Mouse (Mus musculus): Measurements from ENCODE around the gene Rcsd1. TPM values are rescaled to one million over a fixed set of nuclear protein-coding genes. Genes with fewer than 3 reads are reported as not detected.

Rcsd1 gene
- total and polyA plus RNA-seq, 3 experiments: 22.7 to 81.1 (median 35.7) TPM

- no peaks in the 10 kb centered on the region for H3K9me3 ChIP-seq (replicated peaks; ENCODE audit: low read length)
- no peak overlapping the region for H3K4me2 ChIP-seq (ENCODE audit: insufficient read depth, low read depth, poor library complexity, severe bottlenecking)
- H3K36me3 ChIP-seq (replicated peaks in 1 of 2; ENCODE audit: control insufficient read depth in 1 of 2, insufficient read depth in 1 of 2, low read length in 1 of 2): no peaks in the 10 kb centered on the region
- in situ Hi-C loops (cut with MboI; ENCODE audit: low pct_ligation_motif_present, low pct_unique_long_range_greater_than_20kb, low sequenced_read_pairs): loop anchor here (5.0 kb wide), 2 partner anchors 77 to 157 kb away; no protein-coding TSS in a partner anchor
- no peaks in the 10 kb centered on the region for H3K79me2 ChIP-seq (replicated peaks; ENCODE audit: control insufficient read depth, extremely low read depth, insufficient read depth, poor library complexity, severe bottlenecking)
- H3K4me3 ChIP-seq (replicated peaks in 1 of 3; ENCODE audit: low read depth in 2 of 3, low read length in 2 of 3, poor library complexity in 1 of 3): no peak overlapping the region
- no peaks in the 10 kb centered on the region for H3K27me3 ChIP-seq (replicated peaks)
- H3K9ac ChIP-seq (ENCODE audit: insufficient read depth, low read depth): no peak overlapping the region
- H3K27ac ChIP-seq (ENCODE audit: insufficient read depth, low read depth): no peak overlapping the region
- no peak for DNase-seq (ENCODE audit: extremely low read depth)
- dilution Hi-C loops (cut with MboI; ENCODE audit: extremely low pct_ligation_motif_present, extremely low pct_unique_long_range_greater_than_20kb, low sequenced_read_pairs): no loop called here
- H3K4me1 ChIP-seq (ENCODE audit: control insufficient read depth in 1 of 2, insufficient read depth in 2 of 2): peaks cover 0 to 13% of the 10 kb centered on the region in 2 experiments; a peak in 2 of 4 replicates
- TF ChIP-seq CHD2 (IDR thresholded peaks at IDR 0.05; ENCODE audit: low read length) (no peak), CHD1 (IDR thresholded peaks at IDR 0.05; ENCODE audit: low read depth, low read length) (no peak), MYC (IDR thresholded peaks at IDR 0.05; ENCODE audit: low read depth, low read length) (no peak), TBP (conservative IDR thresholded peaks at IDR 0.05; ENCODE audit: low read depth, low read length) (no peak), MAFK (IDR thresholded peaks at IDR 0.05; ENCODE audit: insufficient replicate concordance, low read length) (no peak)
Measured at GRCm38 (mm10) chr1:165738985-165739384, 29.4 kb upstream of the Rcsd1 start.

- TF ChIP-seq TCF12 (IDR thresholded peaks at IDR 0.05; ENCODE audit: low read depth, low read length) (no peak), CHD1 (IDR thresholded peaks at IDR 0.05; ENCODE audit: low read depth, low read length) (no peak), BHLHE40 (IDR thresholded peaks at IDR 0.05; ENCODE audit: low read depth, low read length) (no peak)
- Histone ChIP-seq H3K4me3 (replicated peaks in 1 of 3; ENCODE audit: low read depth in 2 of 3, low read length in 2 of 3, poor library complexity in 1 of 3) (no peak overlapping the region), H3K9ac (ENCODE audit: insufficient read depth, low read depth) (no peak overlapping the region), H3K79me2 (replicated peaks; ENCODE audit: control insufficient read depth, extremely low read depth, insufficient read depth, poor library complexity, severe bottlenecking) (no peaks in the 10 kb centered on the region), H3K27ac (ENCODE audit: insufficient read depth, low read depth) (no peak overlapping the region), H3K27me3 (replicated peaks) (no peaks in the 10 kb centered on the region), H3K4me2 (ENCODE audit: insufficient read depth, low read depth, poor library complexity, severe bottlenecking) (no peak overlapping the region), H3K9me3 (replicated peaks; ENCODE audit: low read length) (no peaks in the 10 kb centered on the region), H3K4me1 (ENCODE audit: control insufficient read depth in 1 of 2, insufficient read depth in 2 of 2) (peaks cover 0 to 13% of the 10 kb centered on the region in 2 experiments; a peak in 2 of 4 replicates), H3K36me3 (replicated peaks in 1 of 2; ENCODE audit: control insufficient read depth in 1 of 2, insufficient read depth in 1 of 2, low read length in 1 of 2) (no peaks in the 10 kb centered on the region)
- dilution Hi-C loops (cut with MboI; ENCODE audit: extremely low pct_ligation_motif_present, extremely low pct_unique_long_range_greater_than_20kb, low sequenced_read_pairs): no loop called here
- in situ Hi-C loops (cut with MboI; ENCODE audit: low pct_ligation_motif_present, low pct_unique_long_range_greater_than_20kb, low sequenced_read_pairs): loop anchor here (5.0 kb wide), 2 partner anchors 76 to 156 kb away; no protein-coding TSS in a partner anchor
- no peak for DNase-seq (ENCODE audit: extremely low read depth)
Measured at GRCm38 (mm10) chr1:165737867-165738266, 28.3 kb upstream of the Rcsd1 start.

- no peak overlapping the region for H3K9ac ChIP-seq (ENCODE audit: insufficient read depth, low read depth)
- dilution Hi-C loops (cut with MboI; ENCODE audit: extremely low pct_ligation_motif_present, extremely low pct_unique_long_range_greater_than_20kb, low sequenced_read_pairs) (no loop called here), in situ Hi-C loops (cut with MboI; ENCODE audit: low pct_ligation_motif_present, low pct_unique_long_range_greater_than_20kb, low sequenced_read_pairs) (loop anchor here (5.0 kb wide), 2 partner anchors 75 to 155 kb away; no protein-coding TSS in a partner anchor)
- no peak overlapping the region for H3K4me3 ChIP-seq (replicated peaks in 1 of 3; ENCODE audit: low read depth in 2 of 3, low read length in 2 of 3, poor library complexity in 1 of 3)
- no peak overlapping the region for H3K4me2 ChIP-seq (ENCODE audit: insufficient read depth, low read depth, poor library complexity, severe bottlenecking)
- peaks cover 0 to 13% of the 10 kb centered on the region in 2 experiments; a peak in 2 of 4 replicates for H3K4me1 ChIP-seq (ENCODE audit: control insufficient read depth in 1 of 2, insufficient read depth in 2 of 2)
- no peaks in the 10 kb centered on the region for H3K9me3 ChIP-seq (replicated peaks; ENCODE audit: low read length)
- TF ChIP-seq ELF1 (IDR thresholded peaks at IDR 0.05; ENCODE audit: low read depth, low read length): no peak
- TF ChIP-seq POLR2A (IDR thresholded peaks at IDR 0.05; ENCODE audit: low read depth, low read length): no peak
- no peak for TF ChIP-seq RCOR1 (conservative IDR thresholded peaks at IDR 0.05; ENCODE audit: low read depth, low read length)
- no peak for TF ChIP-seq SMC3 (IDR thresholded peaks at IDR 0.05; ENCODE audit: low read depth, low read length)
- TF ChIP-seq USF1 (IDR thresholded peaks at IDR 0.05; ENCODE audit: low read depth, low read length): no peak
- TF ChIP-seq IRF4 (IDR thresholded peaks at IDR 0.05; ENCODE audit: low read depth, low read length): no peak
- TF ChIP-seq ETS1 (conservative IDR thresholded peaks at IDR 0.05; ENCODE audit: low read depth, low read length): no peak
- no peak for TF ChIP-seq CTCF (conservative IDR thresholded peaks at IDR 0.05 in 1 of 2, IDR thresholded peaks at IDR 0.05 in 1 of 2; ENCODE audit: low read depth in 2 of 2, low read length in 2 of 2)
- no peak for TF ChIP-seq MYC (IDR thresholded peaks at IDR 0.05; ENCODE audit: low read depth, low read length)
- TF ChIP-seq UBTF (IDR thresholded peaks at IDR 0.05; ENCODE audit: low read depth, low read length): no peak
- no peak overlapping the region for H3K27ac ChIP-seq (ENCODE audit: insufficient read depth, low read depth)
- no peak for DNase-seq (ENCODE audit: extremely low read depth)
- H3K27me3 ChIP-seq (replicated peaks): no peaks in the 10 kb centered on the region
- H3K36me3 ChIP-seq (replicated peaks in 1 of 2; ENCODE audit: control insufficient read depth in 1 of 2, insufficient read depth in 1 of 2, low read length in 1 of 2): no peaks in the 10 kb centered on the region
- no peaks in the 10 kb centered on the region for H3K79me2 ChIP-seq (replicated peaks; ENCODE audit: control insufficient read depth, extremely low read depth, insufficient read depth, poor library complexity, severe bottlenecking)
Measured at GRCm38 (mm10) chr1:165737451-165737850, 27.9 kb upstream of the Rcsd1 start.
